Mouse (Mus musculus) right cerebral cortex, postnatal 4 days (tissue): ENCODE measurements around the gene Polr2m.
A peak's percentile ranks its signal among the peaks of the same experiment; 100 is the strongest.

Experiments used
- DNase-seq: peaks from one replicate; pipeline ENCODE4 v3.0.0-alpha.2; 2022

The Polr2m gene

DNA sequence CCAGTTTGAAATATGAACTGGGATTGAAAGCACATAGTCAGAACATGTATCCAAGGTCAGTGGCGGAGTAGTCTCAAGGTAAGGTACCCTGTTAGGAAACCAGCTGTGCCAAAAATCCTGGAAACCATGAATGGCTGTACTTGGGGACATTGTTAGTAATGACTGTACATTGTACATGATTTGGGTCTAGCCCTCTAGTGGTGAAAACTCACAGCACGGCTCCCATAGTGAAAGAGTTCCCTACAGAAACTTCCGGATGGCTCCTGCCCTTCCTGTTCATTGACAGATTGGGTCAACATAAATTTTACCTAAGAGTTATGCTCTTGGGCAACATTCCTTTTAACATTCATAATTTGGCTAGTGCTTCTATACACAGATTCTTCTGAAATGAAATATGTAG is 19.6 kb downstream of the Polr2m start:
- peak; percentile 52 for DNase-seq

DNA sequence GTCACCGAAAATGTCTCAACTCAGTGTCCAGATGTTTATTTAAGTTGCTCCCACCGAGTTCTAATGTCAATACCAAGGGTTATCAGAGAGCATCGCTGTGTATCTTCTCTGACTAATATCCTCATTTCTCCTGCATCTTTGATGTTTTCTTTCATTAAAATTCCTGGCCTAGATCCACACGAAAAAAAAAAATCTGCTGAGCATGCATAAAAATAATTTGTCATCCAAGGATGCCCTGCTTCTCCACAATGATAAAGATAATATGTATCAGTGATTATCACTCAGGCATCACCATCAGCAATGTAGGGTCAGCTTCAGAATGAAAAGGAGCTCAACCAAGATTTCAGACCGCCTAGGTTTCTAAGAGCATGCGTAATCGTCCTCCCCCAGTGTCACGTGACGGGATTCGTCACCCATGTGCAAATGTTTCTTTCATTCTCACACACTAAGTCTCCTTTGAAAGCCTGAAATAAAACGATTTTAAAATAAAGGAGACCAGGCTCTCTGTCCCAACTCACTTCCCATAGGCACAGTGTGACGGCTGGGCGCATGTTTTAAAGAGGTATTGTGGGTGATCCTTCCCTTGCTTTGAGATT is 22.6 kb downstream of the Polr2m start:
- no peak for DNase-seq

- DNase-seq: no peak
Observed at GRCm38 (mm10) chr9:71456738-71457137, 29.0 kb downstream of the Polr2m start.

DNA sequence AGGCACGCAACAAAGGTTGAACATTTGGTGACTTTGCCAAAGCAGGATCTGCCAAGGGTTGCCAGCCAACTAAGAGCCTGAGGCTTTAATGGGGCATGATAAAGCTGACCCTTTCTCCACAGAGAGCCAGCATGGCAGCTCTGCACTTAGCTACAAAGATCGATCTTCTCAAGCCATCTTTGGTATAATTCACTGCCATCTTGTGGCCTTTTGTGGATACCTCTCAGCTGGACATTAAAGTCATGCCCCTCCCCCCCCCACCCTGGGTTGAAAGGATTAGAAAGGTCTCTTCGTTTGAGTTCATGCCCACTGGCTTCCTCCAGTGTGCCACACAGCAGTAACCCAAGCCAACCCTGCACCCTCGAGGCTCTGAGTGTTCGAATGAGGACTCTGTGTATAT is 31.8 kb downstream of the Polr2m start:
- DNase-seq: no peak

- no peak for DNase-seq
Observed at GRCm38 (mm10) chr9:71453352-71453751, 32.4 kb downstream of the Polr2m start.

- no peak for DNase-seq
Observed at GRCm38 (mm10) chr9:71450626-71451025, 35.1 kb downstream of the Polr2m start.

- peak; percentile 67 for DNase-seq
Observed at GRCm38 (mm10) chr9:71447573-71447972, 38.2 kb downstream of the Polr2m start.

GRCm38 (mm10) chr9:71445308-71445707 is 40.4 kb downstream of the Polr2m start:
- DNase-seq: no peak

GRCm38 (mm10) chr9:71438146-71438545 is 47.6 kb downstream of the Polr2m start:
- DNase-seq: no peak
